Mouse (Mus musculus) hindbrain, postnatal 0 days (tissue): Measurements from ENCODE around the gene Usp49. TPM values are rescaled to one million over a fixed set of nuclear protein-coding genes. Genes with fewer than 3 reads are reported as not detected.

Experiments
- ATAC-seq: fragments of 200-750 bp; cut with Nextera tagmentation; 2 replicates; pipeline ENCODE4 v1.8.0; 2017; ENCODE audit warnings: mild to moderate bottlenecking, moderate TSS enrichment, moderate library complexity
- DNase-seq: peaks from one replicate; pipeline ENCODE4 v3.0.0-alpha.2; 2015; ENCODE audit warnings: low spot score
- H3K27ac ChIP-seq: fragments of 300-500 bp; sonication (generic); 2 replicates; pipeline ENCODE4 v1.5.1; 2014; ENCODE audit warnings: mild to moderate bottlenecking
- H3K27me3 ChIP-seq: fragments of 300-500 bp; sonication (generic); 2 replicates; pipeline ENCODE4 v1.6.1; 2014; ENCODE audit warnings: low read length, mixed read lengths; ENCODE audit not compliant: insufficient read depth
- H3K36me3 ChIP-seq: fragments of 300-500 bp; sonication (generic); 2 replicates; pipeline ENCODE4 v1.6.1; 2014; ENCODE audit warnings: low read length, mixed read lengths; ENCODE audit not compliant: insufficient read depth
- H3K4me1 ChIP-seq: fragments of 300-500 bp; sonication (generic); 2 replicates; pipeline ENCODE4 v1.6.1; 2014; ENCODE audit warnings: antibody characterized with exemption, low read length, mixed read lengths; ENCODE audit not compliant: insufficient read depth
- H3K4me2 ChIP-seq: fragments of 300-500 bp; sonication (generic); 2 replicates; pipeline ENCODE4 v1.6.1; 2014; ENCODE audit warnings: low read depth, mild to moderate bottlenecking, low read length, moderate library complexity, mixed read lengths
- H3K4me3 ChIP-seq: fragments of 300-500 bp; sonication (generic); 2 replicates; pipeline ENCODE4 v1.5.1; 2014; ENCODE audit warnings: low read length
- H3K9ac ChIP-seq: fragments of 300-500 bp; sonication (generic); replicated peaks from 2 replicates; pipeline ENCODE4 v1.6.1; 2014; ENCODE audit warnings: mild to moderate bottlenecking, low read length, moderate library complexity, mixed read lengths
- H3K9me3 ChIP-seq: fragments of 300-500 bp; sonication (generic); 2 replicates; pipeline ENCODE4 v1.6.1; 2016; ENCODE audit warnings: low read length, mixed read lengths
- CTCF ChIP-seq: IDR thresholded peaks from 2 replicates; pipeline ENCODE4 v1.5.1; 2016; ENCODE audit warnings: antibody characterized with exemption, control low read depth, low read depth
- WGBS: fragments of 180-500 bp; shearing (Covaris S2); extraction: QIAGEN DNeasy Blood & Tissue Kit; methylation state at CpG from one replicate; pipeline ENCODE4 v1.1.7; 2014; 5-methylcytosine and 5-hydroxymethylcytosine counted together
- polyA plus RNA-seq: library from polyadenylated mRNA; unstranded; fragments of >200 nt; fragmentation: Nextera tagmentation; extraction: Ambion mirVana; gene quantifications from 2 replicates; pipeline ENCODE4 v1.2.1, GENCODE M21; 2015
- total RNA-seq: library from RNA; depleted of rRNA; stranded (reverse); fragments of >200 nt; gene quantifications from 2 replicates; pipeline ENCODE4 v1.2.3, GENCODE M21; 2014

Gene Usp49
- total and polyA plus RNA-seq, 2 experiments from 2014 or later: 4.9 to 25.5 TPM

GRCm38 (mm10) chr17:47706196-47706595 is 75.7 kb downstream of the Usp49 start:
- no peak overlapping the region for H3K27ac ChIP-seq
- no peaks in the 10 kb centered on the region for H3K4me1 ChIP-seq
- H3K36me3 ChIP-seq: 0 out of 2 replicates have a peak, but pooled peaks cover 5% of the 10 kb centered on the region
- H3K9me3 ChIP-seq: no peaks in the 10 kb centered on the region
- 52% methylated on average over 1 of the region's 1 CpGs for WGBS
- ATAC-seq (no peak), DNase-seq (peak; percentile 23)
- H3K4me2 ChIP-seq: no peak overlapping the region
- H3K9ac ChIP-seq: no peak overlapping the region
- TF ChIP-seq CTCF: no peak
- H3K4me3 ChIP-seq: no peak overlapping the region
- H3K27me3 ChIP-seq: no peaks in the 10 kb centered on the region

GRCm38 (mm10) chr17:47707961-47708360 is 77.5 kb downstream of the Usp49 start:
- no peaks in the 10 kb centered on the region for H3K9me3 ChIP-seq
- no peak overlapping the region for H3K4me3 ChIP-seq
- 84% methylated on average over 3 of the region's 3 CpGs for WGBS
- DNase-seq (no peak), ATAC-seq (no peak)
- H3K4me2 ChIP-seq: no peak overlapping the region
- no peak overlapping the region for H3K27ac ChIP-seq
- TF ChIP-seq CTCF: no peak
- H3K4me1 ChIP-seq: no peaks in the 10 kb centered on the region
- no peaks in the 10 kb centered on the region for H3K27me3 ChIP-seq
- no peaks in the 10 kb centered on the region for H3K36me3 ChIP-seq
- no peak overlapping the region for H3K9ac ChIP-seq

- no peak for DNase-seq
- Histone ChIP-seq H3K36me3 (no peaks in the 10 kb centered on the region), H3K9me3 (no peaks in the 10 kb centered on the region), H3K27ac (no peak overlapping the region), H3K4me1 (no peaks in the 10 kb centered on the region), H3K4me3 (no peak overlapping the region), H3K27me3 (no peaks in the 10 kb centered on the region), H3K4me2 (no peak overlapping the region), H3K9ac (no peak overlapping the region)
- no peak for TF ChIP-seq CTCF
- 71% methylated on average over 4 of the region's 4 CpGs for WGBS
- no peak for ATAC-seq
Observed at GRCm38 (mm10) chr17:47708972-47709371, 78.5 kb downstream of the Usp49 start.

- TF ChIP-seq CTCF: no peak
- WGBS: 84% methylated on average over 3 of the region's 3 CpGs
- ATAC-seq (no peak), DNase-seq (no peak)
- Histone ChIP-seq H3K27ac (no peak overlapping the region), H3K36me3 (no peaks in the 10 kb centered on the region), H3K9ac (no peak overlapping the region), H3K4me1 (no peaks in the 10 kb centered on the region), H3K4me3 (no peak overlapping the region), H3K27me3 (no peaks in the 10 kb centered on the region), H3K9me3 (no peaks in the 10 kb centered on the region), H3K4me2 (no peak overlapping the region)
Observed at GRCm38 (mm10) chr17:47710036-47710435, 79.5 kb downstream of the Usp49 start.

GRCm38 (mm10) chr17:47711883-47712282 is 81.4 kb downstream of the Usp49 start:
- ATAC-seq: no peak
- 79% methylated on average over 6 of the region's 6 CpGs for WGBS

GRCm38 (mm10) chr17:47712889-47713571 is 82.5 kb downstream of the Usp49 start:
- 40% methylated on average over 21 of the region's 22 CpGs for WGBS
- TF ChIP-seq CTCF: no peak
- no peaks in the 10 kb centered on the region for H3K36me3 ChIP-seq
- H3K9ac ChIP-seq: no peak overlapping the region
- no peaks in the 10 kb centered on the region for H3K9me3 ChIP-seq
- no peak overlapping the region for H3K4me2 ChIP-seq
- H3K27ac ChIP-seq: no peak overlapping the region
- ATAC-seq: peak; percentile 52; the same call in 1 of the 2 replicates
- no peak overlapping the region for H3K4me3 ChIP-seq
- no peak for DNase-seq
- no peaks in the 10 kb centered on the region for H3K4me1 ChIP-seq
- no peaks in the 10 kb centered on the region for H3K27me3 ChIP-seq

More at GRCm38 (mm10) chr17:47711883-47712282, 81.4 kb downstream of the Usp49 start:
- no peaks in the 10 kb centered on the region for H3K27me3 ChIP-seq
- H3K9me3 ChIP-seq: no peaks in the 10 kb centered on the region
- H3K27ac ChIP-seq: no peak overlapping the region
- no peak for DNase-seq
- no peak overlapping the region for H3K4me2 ChIP-seq
- H3K4me3 ChIP-seq: no peak overlapping the region
- no peaks in the 10 kb centered on the region for H3K36me3 ChIP-seq
- no peak overlapping the region for H3K9ac ChIP-seq
- H3K4me1 ChIP-seq: no peaks in the 10 kb centered on the region
- no peak for TF ChIP-seq CTCF

- Histone ChIP-seq H3K36me3 (no peaks in the 10 kb centered on the region), H3K4me3 (no peak overlapping the region), H3K4me1 (no peaks in the 10 kb centered on the region), H3K27ac (no peak overlapping the region), H3K9me3 (no peaks in the 10 kb centered on the region), H3K27me3 (no peaks in the 10 kb centered on the region), H3K4me2 (no peak overlapping the region), H3K9ac (no peak overlapping the region)
- DNase-seq (no peak), ATAC-seq (no peak)
- no peak for TF ChIP-seq CTCF
- 68% methylated on average over 3 of the region's 3 CpGs for WGBS
Observed at GRCm38 (mm10) chr17:47715037-47715436, 84.5 kb downstream of the Usp49 start.
